Mouse (Mus musculus) lung, postnatal 10 days (tissue): Measurements from ENCODE around the gene Slc30a5.

Source experiments
- DNase-seq: peaks from one replicate; pipeline ENCODE4 v3.0.0; 2021

Slc30a5 gene

GRCm38 (mm10) chr13:100753011-100753410 is 80.2 kb downstream of the Slc30a5 start:
- DNase-seq: no peak
